Mouse (Mus musculus) v-Abl transformed pro-B cells (cell line): Measurements from ENCODE around the gene Copa.

Experiments used
- in situ Hi-C, 2 experiments: fragments of 400-800 bp; cut with MboI; formaldehyde crosslinking; loops; one replicate each; pipeline ENCODE4 v1.15.1; 2025; ENCODE audit not compliant: unreplicated experiment in 2 of 2

Gene Copa

DNA sequence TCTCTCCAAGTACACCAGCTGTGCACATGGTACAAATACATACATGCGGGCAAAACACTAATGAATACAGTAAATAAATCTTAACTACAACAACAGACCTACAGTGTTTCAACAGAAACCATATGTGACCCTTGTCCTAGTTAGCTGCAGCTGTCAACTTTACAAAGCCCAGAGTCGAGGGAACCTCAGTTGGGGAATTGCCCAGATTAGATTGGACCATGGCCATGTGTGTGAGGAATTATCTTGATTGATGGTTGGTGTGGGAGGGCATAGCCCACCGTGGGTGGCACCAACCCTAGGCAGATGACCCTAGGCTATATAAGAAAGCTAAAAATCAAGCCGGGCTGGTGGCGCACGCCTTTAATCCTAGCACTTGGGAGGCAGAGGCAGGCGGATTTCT lies 50.0 kb downstream of the Copa start:
- in situ Hi-C loops: loop anchor here (25.0 kb wide), 1 partner anchor 380 kb away; the partner anchor contains the start of genes Cfap45 (in 2 of the 2) and Tagln2 (in 2 of the 2)

DNA sequence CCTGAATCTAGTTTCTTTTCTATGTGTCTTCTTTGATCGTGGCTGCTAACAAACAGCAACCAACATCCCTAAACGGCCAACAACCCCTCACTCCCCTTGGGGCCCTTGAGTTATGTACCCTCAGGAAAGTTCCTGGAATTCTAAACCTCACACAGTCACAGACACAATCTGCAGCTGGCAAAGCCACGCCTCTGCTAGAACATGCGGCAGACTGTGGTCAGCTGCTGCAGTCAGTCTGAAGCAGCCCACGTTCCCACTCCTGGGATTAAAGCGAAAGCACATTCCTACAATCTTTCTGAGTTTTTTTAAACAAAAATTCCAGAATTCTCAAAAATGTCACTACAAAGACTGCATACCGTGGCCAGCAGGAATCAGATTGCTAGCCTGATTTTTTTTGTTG lies 51.2 kb downstream of the Copa start:
- in situ Hi-C loops: loop anchor here (25.0 kb wide), 1 partner anchor 379 kb away; the partner anchor contains the start of genes Cfap45 (in 2 of the 2) and Tagln2 (in 2 of the 2)

DNA sequence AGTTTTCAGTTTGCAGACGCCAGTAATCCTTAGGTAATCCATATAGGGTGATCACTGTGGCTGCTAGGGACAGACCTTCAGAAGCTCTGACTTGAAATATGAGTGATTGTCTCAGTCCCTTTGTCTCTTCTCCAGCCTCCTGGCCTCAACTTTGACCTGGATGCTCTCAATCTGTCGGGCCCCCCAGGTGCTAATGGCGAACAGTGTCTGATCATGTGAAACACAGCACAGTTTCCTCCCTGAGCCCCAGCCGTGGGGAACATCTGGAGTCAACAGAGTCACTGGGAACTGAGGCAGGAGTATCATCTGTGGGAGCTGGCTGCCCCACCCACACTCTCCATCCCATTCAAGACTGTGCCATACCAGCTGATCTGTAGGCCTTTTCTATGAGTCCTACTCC lies 51.7 kb downstream of the Copa start:
- in situ Hi-C loops: loop anchor here (25.0 kb wide), 1 partner anchor 378 kb away; the partner anchor contains the start of genes Cfap45 (in 2 of the 2) and Tagln2 (in 2 of the 2)

DNA sequence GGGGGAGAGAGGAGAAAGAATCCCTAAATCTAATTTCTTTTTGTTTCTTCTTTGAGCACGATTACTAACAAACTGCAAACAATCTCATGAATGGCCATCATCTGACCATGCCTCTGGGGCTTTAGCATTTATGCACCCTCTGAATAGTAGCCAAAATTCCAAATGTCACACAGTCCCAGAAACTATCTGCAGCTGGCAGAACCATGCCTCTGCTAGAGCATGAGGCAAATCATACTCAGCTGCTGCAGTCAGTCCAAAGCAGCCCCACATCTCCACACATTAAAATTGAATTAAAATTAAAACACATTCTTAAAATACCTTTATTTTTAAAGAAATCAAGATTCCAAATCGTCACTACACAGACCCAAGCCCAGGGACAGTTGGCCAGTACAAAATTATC lies 57.8 kb downstream of the Copa start:
- in situ Hi-C loops: loop anchor here (25.0 kb wide), 1 partner anchor 372 kb away; the partner anchor contains the start of genes Cfap45 (in 2 of the 2) and Tagln2 (in 2 of the 2)

DNA sequence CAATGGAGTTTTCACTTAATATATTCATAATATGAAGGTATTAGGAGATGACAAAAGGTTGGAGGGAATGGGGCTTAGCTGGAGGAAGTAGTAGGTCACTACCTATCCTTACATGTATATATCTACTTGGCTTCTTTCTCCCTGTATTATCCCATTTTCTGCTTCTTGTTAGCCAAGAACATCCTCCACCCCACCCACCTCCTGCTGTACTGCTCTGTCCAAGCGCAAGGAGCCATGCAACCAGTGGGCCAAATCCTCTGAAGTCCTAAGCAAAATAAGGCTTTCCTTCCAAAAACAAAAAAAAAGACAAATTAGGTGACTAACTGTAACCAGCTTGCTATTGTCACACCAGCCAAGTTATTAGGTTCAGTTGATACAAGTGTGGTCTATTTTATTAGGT lies 58.5 kb downstream of the Copa start:
- in situ Hi-C loops: loop anchor here (25.0 kb wide), 1 partner anchor 371 kb away; the partner anchor contains the start of genes Cfap45 (in 2 of the 2) and Tagln2 (in 2 of the 2)

DNA sequence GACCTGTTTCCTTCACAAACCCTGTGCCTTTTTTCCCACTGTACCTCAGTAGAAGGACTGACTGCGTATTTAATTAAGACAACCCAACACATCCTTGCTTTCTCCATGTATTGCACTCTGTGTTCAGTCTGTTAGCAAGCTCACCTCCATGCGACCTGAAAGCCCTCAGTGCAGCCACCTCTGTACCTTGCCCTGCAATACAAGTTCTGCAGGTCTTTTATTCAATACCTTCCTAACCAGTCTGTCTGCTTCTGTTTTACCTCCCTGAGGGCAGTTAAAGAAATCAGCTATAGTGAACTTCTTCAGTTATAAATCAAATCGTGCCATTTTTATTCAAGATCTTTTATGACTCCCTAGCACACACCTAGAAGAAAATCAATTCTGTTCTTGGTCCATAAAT lies 59.2 kb downstream of the Copa start:
- in situ Hi-C loops: loop anchor here (25.0 kb wide), 1 partner anchor 371 kb away; the partner anchor contains the start of genes Cfap45 (in 2 of the 2) and Tagln2 (in 2 of the 2)

DNA sequence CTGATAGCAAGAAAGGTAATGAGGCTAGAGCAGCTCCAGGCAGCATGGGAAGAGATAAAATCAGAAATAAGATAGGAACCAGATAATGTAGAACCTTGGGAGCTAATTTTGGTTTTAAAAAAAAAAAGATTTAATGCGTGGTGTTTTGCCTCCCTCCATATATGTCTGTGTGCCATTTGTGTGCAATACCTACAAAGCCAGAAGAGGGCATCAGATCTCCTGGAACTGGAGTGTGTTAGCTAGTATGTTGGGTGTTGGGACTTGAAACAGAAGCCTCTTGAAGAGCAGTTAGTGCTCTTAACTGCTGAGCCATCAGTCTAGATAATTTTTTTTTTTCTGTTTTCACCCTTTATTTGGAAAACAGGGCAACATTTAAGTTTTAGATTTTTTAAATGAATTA lies 61.2 kb downstream of the Copa start:
- in situ Hi-C loops: loop anchor here (25.0 kb wide), 1 partner anchor 369 kb away; the partner anchor contains the start of genes Cfap45 (in 2 of the 2) and Tagln2 (in 2 of the 2)

DNA sequence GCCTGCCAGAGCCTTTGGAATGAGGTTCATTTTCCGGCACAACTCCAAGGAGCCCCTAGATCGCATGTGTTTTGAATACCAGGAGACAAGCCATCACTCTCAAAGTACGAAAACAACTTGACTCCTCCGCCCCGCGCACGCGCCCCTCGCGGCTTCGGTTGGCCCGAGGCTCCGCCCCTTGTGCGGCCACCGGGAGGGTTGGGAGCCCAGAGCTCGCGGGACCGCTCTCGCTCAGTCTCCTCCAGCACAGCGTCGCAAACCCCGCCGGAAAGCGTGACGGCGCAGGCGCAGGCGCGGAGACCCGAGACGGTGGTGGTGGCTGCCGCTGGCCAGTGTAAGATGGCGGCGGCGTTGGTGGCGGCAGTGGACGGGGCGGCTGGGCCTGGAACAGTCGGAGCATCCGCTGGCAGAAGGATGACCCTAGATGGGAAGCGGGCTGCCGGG lies 65.5 kb downstream of the Copa start, which contains the start of gene Dcaf8:
Dcaf8 (plus strand) TSS at position 250 of the 444 bp plus-strand sequence.
- in situ Hi-C loops: loop anchor here (5.0 to 25.0 kb wide), 2 partner anchors 164 to 364 kb away; partner anchors contain the start of genes Cfap45 (in 2 of the 2) and Tagln2 (in 2 of the 2)

DNA sequence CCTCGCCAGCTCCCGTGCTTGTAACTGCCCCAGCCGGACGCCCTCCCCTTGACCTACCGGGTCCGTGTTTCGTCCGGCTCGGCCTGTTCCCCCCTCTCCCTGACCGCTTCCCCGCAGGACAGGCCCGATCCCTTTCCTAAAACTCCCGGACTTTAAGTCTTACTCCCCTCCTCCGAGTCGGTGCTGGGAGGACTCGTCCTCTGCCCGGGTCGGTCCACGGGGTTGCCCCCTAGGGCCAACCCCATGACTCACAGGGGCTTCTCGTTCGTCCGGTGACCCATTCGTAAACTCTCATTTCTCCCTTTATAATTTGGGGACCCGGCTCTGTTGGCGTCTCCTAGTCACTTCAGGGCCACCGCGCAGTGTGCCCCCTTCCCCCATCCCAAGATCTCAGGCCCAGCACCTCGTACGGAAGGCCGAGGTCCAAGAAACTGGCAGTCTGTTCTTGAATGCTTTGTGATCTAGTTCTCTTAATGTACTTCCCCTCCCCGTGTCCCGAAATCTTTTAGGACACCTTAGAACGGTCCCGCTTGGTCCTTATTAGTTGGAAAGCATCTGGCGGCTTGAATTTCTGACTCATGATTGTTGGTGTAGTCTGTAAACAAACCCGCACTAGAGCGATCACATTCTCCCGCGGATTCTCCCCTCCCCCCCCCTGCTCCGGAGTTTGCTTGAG lies 66.1 kb downstream of the Copa start:
- in situ Hi-C loops: loop anchor here (5.0 to 25.0 kb wide), 2 partner anchors 164 to 364 kb away; partner anchors contain the start of genes Cfap45 (in 2 of the 2) and Tagln2 (in 2 of the 2)

DNA sequence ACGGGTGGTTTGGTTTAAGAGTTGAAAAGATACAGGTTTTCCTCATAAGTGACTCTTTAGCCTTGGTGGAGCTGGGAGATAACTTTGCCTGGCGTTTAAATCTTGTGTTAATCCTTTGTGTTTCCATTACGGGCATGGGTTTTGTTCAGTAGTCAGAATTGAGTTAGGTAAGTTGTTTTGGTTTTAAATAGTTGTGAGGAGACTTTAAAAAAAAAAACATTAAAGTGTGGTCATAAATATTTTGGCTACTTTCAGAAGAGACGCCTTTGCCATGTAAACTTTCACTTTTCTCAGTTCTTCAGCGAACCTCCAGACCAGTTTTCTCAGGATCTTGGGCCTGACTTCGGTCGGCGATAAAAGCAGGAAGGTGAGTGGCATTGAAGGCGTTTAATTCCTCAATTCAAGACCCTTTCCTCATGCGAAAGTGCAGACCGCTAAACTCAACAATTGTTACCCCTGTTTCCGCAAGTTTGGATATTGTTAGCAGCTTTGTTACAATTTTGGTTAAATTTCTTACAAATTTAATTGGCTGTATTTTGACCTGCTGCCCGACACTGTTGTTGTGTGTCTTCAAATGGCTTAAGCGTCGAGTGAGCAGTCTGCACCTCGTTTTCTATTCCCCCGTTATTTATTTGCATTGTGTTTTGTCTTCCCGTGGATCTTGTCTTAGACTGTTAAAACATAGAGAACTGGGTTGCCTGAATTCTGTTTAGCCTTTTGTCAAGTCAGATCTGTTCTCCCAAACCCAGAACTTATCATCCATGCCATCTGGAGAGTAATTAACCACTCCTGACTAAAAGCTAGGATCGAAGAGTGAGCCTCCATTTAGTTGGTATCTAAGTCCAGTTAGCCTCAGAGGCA lies 66.9 kb downstream of the Copa start:
- in situ Hi-C loops: loop anchor here (5.0 to 25.0 kb wide), 2 partner anchors 163 to 363 kb away; partner anchors contain the start of genes Cfap45 (in 2 of the 2) and Tagln2 (in 2 of the 2)

DNA sequence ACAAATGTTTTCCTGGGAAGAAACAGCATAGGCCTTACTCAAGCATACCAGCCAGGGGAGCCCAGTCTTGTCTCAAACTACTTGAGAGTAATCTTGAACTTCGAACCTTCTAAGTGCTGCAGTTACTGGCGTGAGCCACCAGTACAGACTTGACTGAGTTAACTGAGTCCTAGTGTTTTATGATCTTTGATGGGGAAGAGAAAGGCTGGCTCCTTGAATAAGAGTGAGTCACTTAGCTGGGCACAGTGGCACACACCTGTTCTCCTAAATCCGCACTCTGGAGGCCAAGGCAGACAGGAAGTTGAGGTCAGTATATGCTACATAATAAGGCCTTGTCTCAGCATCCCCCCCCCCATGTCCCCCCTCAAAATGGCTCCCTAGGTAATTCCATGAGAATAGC lies 72.2 kb downstream of the Copa start:
- in situ Hi-C loops: no loop called here

DNA sequence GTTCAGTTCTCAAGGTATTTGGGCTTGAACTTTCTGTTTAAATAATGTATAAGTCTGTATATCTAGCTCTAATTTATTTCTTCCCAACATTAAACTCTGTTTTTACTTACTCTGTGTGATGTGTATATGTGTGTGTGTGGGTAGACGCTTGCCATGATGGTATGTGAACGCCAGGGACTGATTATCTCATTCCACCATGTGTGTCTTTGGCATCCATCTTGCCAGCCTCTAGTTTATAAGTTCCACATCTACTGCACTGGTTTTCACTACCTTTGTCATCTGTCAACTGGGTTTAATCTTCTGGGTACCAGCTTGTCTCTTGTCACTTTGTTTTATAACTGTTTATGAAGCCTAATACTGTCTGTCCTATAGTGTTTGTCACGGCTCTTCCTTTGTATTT lies 73.2 kb downstream of the Copa start:
- in situ Hi-C loops: no loop called here

DNA sequence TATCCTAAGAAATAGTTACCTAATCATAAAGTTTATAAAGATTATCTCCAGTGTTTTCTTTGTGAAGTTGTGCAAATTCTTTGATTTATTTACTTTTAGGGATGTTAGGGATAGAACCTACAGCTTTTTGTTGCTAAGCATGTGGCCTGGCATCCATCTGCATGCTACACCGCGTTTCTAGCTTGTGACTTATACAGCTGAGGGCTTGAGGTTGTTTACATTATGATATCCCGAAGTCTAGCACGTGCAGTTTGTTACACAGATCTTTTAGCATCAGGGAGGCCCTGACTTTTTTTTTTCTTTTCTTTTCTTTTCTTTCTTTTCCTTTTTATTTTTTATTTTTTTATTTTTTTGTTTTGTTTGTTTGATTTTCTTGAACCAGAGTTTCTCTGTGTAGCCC lies 77.6 kb downstream of the Copa start:
- in situ Hi-C loops: loop anchor here in 1 of 2 experiments (5.0 kb wide), 1 partner anchor 152 kb away; no protein-coding TSS in a partner anchor

DNA sequence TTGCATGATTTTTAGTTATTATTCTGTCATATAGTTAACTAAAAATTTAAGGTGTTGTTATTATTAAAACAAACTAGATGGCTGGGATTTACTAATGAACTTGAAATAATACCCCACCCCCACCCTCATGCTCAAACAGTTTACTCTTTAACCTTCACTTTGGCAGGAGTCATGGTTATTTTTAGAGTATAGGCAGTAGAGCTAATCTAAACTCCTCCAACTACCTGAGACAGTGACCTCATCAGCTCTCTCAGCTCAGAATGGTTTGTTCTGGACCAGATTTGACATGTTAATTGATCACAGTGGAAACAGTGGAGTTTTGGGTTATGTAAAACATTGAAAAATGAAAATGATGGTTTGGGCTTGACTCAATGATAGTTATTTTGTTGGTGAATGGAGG lies 78.2 kb downstream of the Copa start:
- in situ Hi-C loops: loop anchor here in 1 of 2 experiments (5.0 kb wide), 1 partner anchor 152 kb away; no protein-coding TSS in a partner anchor

DNA sequence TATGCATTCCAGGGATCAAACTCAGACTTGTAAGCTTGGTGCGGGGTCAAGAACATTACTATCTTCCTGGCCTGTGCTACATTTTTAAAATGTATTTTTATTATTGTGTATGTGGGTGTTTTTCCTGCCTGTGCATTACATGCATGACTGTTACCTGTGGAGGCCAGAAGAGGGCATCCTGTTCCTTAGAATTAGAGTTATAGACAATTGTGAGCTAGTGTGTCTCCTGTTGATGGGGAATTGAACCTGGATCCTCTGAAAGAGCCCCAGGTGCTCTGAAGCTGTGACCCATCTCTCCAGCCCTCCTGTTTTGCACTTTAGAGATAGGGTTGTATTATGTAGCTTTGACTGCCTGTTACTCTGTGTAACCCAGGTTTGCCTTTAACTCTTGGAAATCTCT lies 79.7 kb downstream of the Copa start:
- in situ Hi-C loops: loop anchor here in 1 of 2 experiments (5.0 kb wide), 1 partner anchor 150 kb away; no protein-coding TSS in a partner anchor

DNA sequence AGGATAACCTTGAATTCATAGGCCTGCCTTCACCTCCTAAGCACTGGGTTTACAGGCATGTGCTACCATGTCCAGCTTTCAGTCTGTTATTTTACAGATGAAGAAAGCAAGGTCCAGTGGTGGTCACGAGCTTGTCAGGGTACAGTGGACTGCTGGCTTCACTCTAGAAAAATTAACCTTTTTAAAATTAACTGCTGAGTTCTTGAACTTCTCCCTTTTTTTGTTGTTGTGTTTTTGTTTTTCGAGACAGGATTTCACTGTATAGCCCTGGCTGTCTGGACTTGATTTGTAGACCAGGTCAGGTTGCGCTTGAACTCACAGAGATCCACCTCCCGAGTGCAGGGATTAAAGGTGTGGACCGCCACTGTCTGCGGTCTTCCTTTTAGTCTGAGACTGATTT lies 80.6 kb downstream of the Copa start:
- in situ Hi-C loops: loop anchor here in 1 of 2 experiments (5.0 kb wide), 1 partner anchor 149 kb away; no protein-coding TSS in a partner anchor

DNA sequence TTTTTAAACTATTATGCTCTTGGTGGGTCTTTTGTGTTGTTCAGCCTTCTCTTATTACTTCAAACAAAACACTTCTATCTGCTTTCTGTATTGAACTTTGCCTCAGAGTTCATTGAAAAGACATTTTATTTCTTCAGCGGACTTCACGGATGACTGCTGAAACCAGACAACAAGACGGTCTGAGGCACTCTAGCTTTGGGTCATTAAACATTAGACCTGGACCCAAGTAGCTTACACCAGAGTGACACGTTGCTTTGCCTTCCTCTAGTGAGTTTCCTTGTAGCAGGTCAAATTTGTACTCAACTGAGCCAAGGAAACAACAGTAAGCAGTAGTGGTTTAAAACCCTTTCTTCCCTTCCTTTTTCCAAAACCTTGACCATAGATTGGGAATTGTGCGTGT lies 85.6 kb downstream of the Copa start:
- in situ Hi-C loops: no loop called here

DNA sequence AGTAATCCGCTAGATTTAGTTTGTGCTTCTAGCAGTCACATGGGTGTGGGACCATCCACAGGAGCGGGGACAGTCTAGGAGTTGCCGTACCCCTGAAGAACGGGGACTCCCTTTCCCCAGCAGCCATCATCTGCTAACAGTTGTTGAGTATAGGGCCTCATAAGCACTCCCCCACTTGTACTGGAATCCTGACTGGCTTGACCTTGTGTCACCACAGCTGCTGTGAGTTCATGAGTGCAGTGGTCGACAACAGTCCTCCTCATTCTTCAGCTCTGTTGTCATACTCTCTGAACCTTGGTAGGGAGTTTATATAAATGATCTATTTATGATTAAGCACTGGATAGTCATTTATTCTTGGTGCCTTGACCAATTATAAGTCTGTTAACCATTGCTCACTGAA lies 87.5 kb downstream of the Copa start:
- in situ Hi-C loops: no loop called here
